Mouse (Mus musculus): ENCODE data around the gene Rad9b.

GRCm38 (mm10) chr5:122293131-122293530 lies 60.9 kb downstream of the Rad9b start:
- TF ChIP-seq MXI1 (IDR thresholded peaks at IDR 0.05; ENCODE audit: low read depth, low read length): no peak
- no peak for TF ChIP-seq CTCF (conservative IDR thresholded peaks at IDR 0.05 in 1 of 2, IDR thresholded peaks at IDR 0.05 in 1 of 2; ENCODE audit: low read depth in 2 of 2, low read length in 2 of 2)
- TF ChIP-seq TBP (conservative IDR thresholded peaks at IDR 0.05; ENCODE audit: low read depth, low read length): no peak
- no peak for TF ChIP-seq EP300 (IDR thresholded peaks at IDR 0.05; ENCODE audit: low read length)
- TF ChIP-seq BHLHE40 (IDR thresholded peaks at IDR 0.05; ENCODE audit: low read depth, low read length): no peak
- no peak for TF ChIP-seq RAD21 (IDR thresholded peaks at IDR 0.05; ENCODE audit: low read depth, low read length)
- no peak for TF ChIP-seq POLR2A (IDR thresholded peaks at IDR 0.05; ENCODE audit: low read depth, low read length)
